Mouse (Mus musculus): ENCODE data around the gene Cct8. TPM values are rescaled to one million over a fixed set of nuclear protein-coding genes. Genes with fewer than 3 reads are reported as not detected.
"Not testable (repeated sequence)": the region's sequence is repeated elsewhere in the genome, so short reads cannot be mapped to it uniquely, and the experiment has no call there.

Cct8 gene
- 261 to 324 TPM (median 313 TPM) in 3 replicates for total RNA-seq (2017)

DNA sequence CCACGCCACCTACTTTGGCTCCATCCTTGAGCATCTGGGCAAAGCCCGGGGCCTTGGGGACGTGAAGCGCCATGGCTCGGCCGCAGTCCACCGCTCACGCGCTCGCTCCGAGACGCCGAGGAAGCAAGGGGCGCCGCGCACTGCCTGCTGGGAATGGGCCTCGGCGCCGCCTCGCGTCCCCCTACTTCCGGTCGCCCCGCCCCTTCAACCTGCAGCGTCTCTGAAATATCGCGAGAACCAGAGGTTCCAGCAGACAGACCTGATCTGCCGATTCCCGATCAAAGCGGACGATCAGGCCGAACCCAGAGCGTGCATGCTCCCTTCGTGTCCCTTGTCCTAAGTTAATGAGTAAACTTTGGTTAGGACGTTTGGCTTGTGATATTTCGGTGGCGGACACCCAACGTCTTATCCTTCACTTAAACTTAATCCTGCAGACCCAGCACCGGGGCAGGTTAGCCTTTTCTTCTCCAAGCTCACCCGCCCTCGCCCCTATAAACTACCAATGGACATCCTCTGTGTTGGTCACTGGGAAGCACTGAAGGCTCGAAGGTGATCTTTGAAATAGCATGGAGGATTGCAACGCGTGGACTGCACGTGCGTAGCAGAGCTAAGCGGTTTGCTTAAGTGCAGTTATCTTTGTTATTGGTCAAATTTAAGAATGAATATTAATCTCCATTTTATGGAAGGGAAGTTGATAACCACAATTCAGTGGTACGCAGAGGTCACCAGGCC is at the start of gene Cct8:
Gene Cct8, minus strand, starts transcription at position 158 of the 732 bp plus-strand sequence.
- ATAC-seq (replicated peaks; ENCODE audit: insufficient number of reproducible peaks, low FRiP score, low TSS enrichment, poor library complexity, severe bottlenecking), result peak; percentile 95

DNA sequence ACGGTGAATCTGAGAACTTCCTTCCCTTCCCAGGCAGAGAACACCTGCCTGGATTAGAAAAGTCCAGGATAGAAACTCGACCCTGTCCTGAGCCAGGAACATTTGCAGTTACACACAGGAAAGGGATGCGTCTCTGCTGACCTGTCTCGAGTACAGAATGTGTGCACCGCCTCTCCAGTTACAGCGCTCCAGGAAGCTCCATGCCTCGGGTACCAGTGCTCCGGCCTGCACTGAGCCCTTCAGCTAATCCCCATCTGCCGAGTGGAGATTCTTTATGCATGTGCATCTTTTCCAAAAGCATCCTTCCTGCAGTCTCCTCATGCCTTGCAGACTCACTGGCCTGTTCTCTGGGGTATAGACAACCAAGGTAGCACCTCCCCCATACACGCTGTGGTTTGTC is 33.1 kb upstream of the Cct8 start:
- no peak for ATAC-seq (replicated peaks; ENCODE audit: insufficient number of reproducible peaks, low FRiP score, low TSS enrichment, poor library complexity, severe bottlenecking)

GRCm38 (mm10) chr16:87527553-87528249 is 32.0 kb upstream of the Cct8 start:
- ATAC-seq (replicated peaks; ENCODE audit: insufficient number of reproducible peaks, low FRiP score, low TSS enrichment, poor library complexity, severe bottlenecking), result no peak

DNA sequence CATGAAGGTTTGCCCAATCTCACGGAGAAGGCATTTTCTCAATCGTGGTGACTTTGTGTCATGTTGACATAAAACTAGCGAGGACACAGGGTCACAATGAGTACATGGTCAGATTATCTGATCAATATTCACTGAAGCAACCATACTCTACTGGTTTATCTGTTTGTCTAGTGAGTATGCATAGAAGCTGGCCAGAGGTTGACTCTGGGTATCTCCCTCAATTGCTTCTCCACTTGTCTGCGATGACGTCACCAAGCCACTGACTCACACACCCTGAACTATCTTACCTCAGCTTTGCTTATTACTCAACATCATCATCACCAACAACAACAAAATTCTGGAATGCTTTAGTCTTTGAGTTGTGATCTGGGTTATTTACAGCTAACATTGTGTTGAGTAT is 28.6 kb upstream of the Cct8 start:
- ATAC-seq (replicated peaks; ENCODE audit: insufficient number of reproducible peaks, low FRiP score, low TSS enrichment, poor library complexity, severe bottlenecking), result no peak

DNA sequence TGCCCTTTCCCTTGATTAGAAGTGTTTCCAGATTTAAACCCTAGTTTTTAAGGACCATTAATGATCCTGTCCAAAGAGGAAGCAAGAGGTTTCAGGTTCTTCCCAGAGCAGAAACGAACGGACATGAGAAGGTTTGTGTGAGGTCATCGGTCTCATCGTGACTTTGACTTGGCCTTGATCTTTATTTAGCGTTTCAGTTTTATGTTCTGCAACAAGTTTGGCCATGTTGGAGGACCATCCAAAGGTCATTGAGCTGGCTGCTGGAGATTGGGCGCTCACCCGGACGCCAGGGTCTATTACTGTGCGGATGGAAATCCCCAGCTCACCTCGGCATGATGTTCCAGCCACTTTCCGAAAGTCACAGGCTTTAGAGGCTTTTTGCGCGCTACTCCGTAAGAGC is 16.7 kb upstream of the Cct8 start:
- ATAC-seq (replicated peaks; ENCODE audit: insufficient number of reproducible peaks, low FRiP score, low TSS enrichment, poor library complexity, severe bottlenecking), result no peak

DNA sequence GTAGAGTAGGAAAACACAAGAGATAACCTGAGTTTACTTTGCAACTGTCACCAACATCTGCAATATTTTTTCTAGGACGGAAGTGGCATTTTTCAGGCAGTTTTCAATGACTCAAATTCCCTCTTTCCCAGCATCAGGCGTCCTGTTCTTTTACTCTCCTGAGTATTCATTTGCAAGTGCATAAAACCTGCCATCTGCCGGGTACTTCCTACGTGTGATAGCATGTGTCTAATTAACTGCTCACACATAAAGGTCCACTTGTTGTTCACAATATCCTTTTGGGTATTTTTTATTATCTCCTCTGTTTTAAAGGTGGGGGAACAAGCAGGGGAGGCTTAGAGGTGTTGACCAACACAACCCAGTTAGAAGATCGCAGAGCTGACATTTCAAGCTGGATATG is 16.0 kb upstream of the Cct8 start:
- no peak for ATAC-seq (replicated peaks; ENCODE audit: insufficient number of reproducible peaks, low FRiP score, low TSS enrichment, poor library complexity, severe bottlenecking)

DNA sequence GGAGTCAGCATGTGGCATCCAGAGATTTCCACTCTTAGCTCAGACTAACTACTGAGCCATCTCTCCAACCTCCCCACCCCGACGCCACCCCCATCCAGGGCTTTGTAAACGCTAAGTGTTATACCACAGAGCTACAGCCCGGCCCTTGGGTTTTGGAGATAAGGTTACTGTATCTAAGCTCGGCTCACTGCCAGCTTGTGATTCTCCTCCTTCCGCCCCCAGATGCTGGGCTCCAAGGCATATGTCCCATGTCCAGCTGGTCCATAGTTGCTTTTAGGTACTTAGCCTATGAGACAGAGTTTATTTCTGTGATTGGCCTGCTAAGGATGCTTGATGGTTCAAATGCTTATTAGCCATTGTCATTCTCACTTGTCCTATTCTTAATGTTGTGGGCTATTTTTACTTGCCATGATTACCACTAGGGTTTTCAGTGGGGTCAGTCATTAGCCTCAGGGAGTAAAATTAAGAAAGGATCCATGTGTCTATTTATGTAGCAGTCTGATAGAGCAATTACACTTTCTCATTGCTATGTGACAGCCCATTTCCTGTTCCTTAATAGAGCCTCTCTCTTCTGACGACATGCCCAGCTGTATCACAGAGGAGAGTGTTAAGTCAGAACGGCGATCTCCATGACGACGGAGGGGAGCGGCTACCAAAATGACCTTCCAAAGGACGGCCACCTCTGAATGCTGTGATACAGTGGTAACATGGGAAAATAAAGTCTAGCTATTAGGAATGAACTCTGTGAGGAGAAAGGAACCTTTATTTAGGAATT is 5.8 kb upstream of the Cct8 start:
- ATAC-seq (replicated peaks; ENCODE audit: insufficient number of reproducible peaks, low FRiP score, low TSS enrichment, poor library complexity, severe bottlenecking), result 0 out of 2 replicates have a peak, but pooled peaks have one; percentile 20

GRCm38 (mm10) chr16:87499556-87499955 is 3.9 kb upstream of the Cct8 start:
- ATAC-seq (replicated peaks; ENCODE audit: insufficient number of reproducible peaks, low FRiP score, low TSS enrichment, poor library complexity, severe bottlenecking), result no peak

DNA sequence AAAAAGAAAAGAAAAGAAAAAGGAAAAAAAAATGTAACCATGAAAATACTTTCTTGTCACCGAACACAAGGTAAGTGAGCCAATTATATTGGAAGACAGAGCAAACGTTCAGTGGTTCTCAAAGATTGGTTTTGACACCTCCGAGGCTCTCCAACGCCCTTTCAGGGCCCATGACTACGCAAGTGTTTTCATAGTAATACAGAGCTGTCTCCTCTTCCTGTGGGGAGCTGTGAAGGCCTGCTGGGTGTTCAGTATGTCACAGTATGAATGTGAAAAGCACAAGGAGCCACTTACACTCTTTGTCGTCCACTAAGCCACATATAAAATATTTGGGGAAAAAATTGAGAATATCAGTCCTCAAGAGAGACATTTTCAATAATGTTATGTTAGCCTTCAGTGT is 1.5 kb upstream of the Cct8 start:
- ATAC-seq (replicated peaks; ENCODE audit: insufficient number of reproducible peaks, low FRiP score, low TSS enrichment, poor library complexity, severe bottlenecking), result no peak

- ATAC-seq (replicated peaks; ENCODE audit: insufficient number of reproducible peaks, low FRiP score, low TSS enrichment, poor library complexity, severe bottlenecking), result no peak
Measured at GRCm38 (mm10) chr16:87496728-87497127, 1.1 kb upstream of the Cct8 start.

DNA sequence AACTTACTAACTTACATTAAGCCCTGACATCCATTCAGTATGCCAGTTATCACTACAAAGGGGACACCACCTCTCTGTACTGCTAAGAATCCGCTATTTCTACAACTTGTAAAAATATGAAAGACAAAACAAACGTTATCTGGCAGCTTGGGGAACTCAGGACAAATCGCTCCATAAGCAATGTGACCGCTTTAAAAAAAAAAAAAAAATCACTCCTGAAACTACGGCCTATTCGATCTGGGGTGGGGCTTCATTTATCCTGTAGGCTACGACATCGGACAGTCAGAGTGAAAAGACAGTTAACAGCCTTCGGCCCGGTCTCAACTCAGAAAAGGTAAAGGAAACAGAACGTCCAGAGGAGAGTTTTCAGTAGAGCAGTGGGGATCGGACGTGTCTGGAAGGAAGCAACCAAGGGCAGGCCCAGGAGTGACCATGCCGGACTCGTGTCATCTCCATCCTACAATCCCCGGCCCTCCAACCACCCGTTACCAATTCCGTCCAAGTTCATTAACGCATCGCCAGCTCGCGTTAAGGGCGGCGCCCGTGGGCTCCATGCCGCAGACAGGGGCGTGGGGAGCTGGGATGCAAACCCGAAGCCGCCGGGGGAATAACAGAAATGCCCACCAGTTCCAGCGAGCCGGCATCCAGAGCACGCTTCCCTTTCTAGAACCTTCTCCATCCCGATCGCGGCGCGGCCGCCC is 568 bp downstream of the Cct8 start:
- ATAC-seq (replicated peaks; ENCODE audit: insufficient number of reproducible peaks, low FRiP score, low TSS enrichment, poor library complexity, severe bottlenecking), result no peak; the same call in 1 of the 2 replicates

GRCm38 (mm10) chr16:87492191-87492792 is 3.4 kb downstream of the Cct8 start:
- not testable (repeated sequence) for ATAC-seq (replicated peaks; ENCODE audit: insufficient number of reproducible peaks, low FRiP score, low TSS enrichment, poor library complexity, severe bottlenecking)

- ATAC-seq (replicated peaks; ENCODE audit: insufficient number of reproducible peaks, low FRiP score, low TSS enrichment, poor library complexity, severe bottlenecking), result no peak
Measured at GRCm38 (mm10) chr16:87488605-87489004, 7.1 kb downstream of the Cct8 start.

GRCm38 (mm10) chr16:87486739-87487138 is 8.9 kb downstream of the Cct8 start:
- ATAC-seq (replicated peaks; ENCODE audit: insufficient number of reproducible peaks, low FRiP score, low TSS enrichment, poor library complexity, severe bottlenecking), result no peak

- no peak for ATAC-seq (replicated peaks; ENCODE audit: insufficient number of reproducible peaks, low FRiP score, low TSS enrichment, poor library complexity, severe bottlenecking)
Measured at GRCm38 (mm10) chr16:87484367-87484766, 11.3 kb downstream of the Cct8 start.

DNA sequence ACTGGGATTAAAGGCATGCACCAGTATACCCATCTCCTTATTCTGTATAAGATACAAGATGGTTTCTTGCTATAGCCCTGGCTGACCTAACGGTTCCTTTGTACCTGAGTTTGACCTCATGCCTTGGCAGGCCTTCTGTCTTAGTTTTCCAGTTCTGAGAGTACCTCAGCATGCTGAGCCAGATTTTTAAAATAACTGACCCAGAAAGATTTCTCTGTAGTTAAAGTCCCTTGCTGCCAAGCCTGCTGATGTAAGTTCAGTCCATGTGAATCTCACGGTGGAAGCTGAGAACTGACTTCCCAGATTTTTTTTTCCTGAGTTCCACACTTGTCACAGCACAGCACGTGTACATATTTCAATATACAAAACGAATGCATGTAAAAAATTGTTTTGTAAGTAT is 25.1 kb downstream of the Cct8 start:
- no peak for ATAC-seq (replicated peaks; ENCODE audit: insufficient number of reproducible peaks, low FRiP score, low TSS enrichment, poor library complexity, severe bottlenecking)

- no peak for ATAC-seq (replicated peaks; ENCODE audit: insufficient number of reproducible peaks, low FRiP score, low TSS enrichment, poor library complexity, severe bottlenecking)
Measured at GRCm38 (mm10) chr16:87458752-87459151, 36.9 kb downstream of the Cct8 start.

- peak; percentile 67 for ATAC-seq (replicated peaks; ENCODE audit: insufficient number of reproducible peaks, low FRiP score, low TSS enrichment, poor library complexity, severe bottlenecking)
Measured at GRCm38 (mm10) chr16:87455180-87455611, 40.5 kb downstream of the Cct8 start.
